Mouse (Mus musculus) embryo, embryonic 10.5 days (tissue): ENCODE data around the gene Dpf3.

Experiments used
- DNase-seq: peaks from one replicate; pipeline ENCODE4 v3.0.0-alpha.2; 2015; ENCODE audit warnings: low spot score

The Dpf3 gene

GRCm38 (mm10) chr12:83286496-83287492, 200.7 kb downstream of the Dpf3 start:
- DNase-seq, result no peak

- no peak for DNase-seq
Measured at GRCm38 (mm10) chr12:83283591-83284320, 203.8 kb downstream of the Dpf3 start.

- peak; percentile 26 for DNase-seq
Measured at GRCm38 (mm10) chr12:83277537-83278441, 209.7 kb downstream of the Dpf3 start.

GRCm38 (mm10) chr12:83271215-83271614, 216.3 kb downstream of the Dpf3 start:
- no peak for DNase-seq

GRCm38 (mm10) chr12:83268504-83268922, 219.0 kb downstream of the Dpf3 start:
- no peak for DNase-seq

- no peak for DNase-seq
Measured at GRCm38 (mm10) chr12:83260540-83260939, 227.0 kb downstream of the Dpf3 start.

- no peak for DNase-seq
Measured at GRCm38 (mm10) chr12:83254399-83254798, 233.1 kb downstream of the Dpf3 start.

- no peak for DNase-seq
Measured at GRCm38 (mm10) chr12:83249066-83249465, 238.4 kb downstream of the Dpf3 start.

GRCm38 (mm10) chr12:83248636-83249035, 238.9 kb downstream of the Dpf3 start:
- no peak for DNase-seq

- DNase-seq, result no peak
Measured at GRCm38 (mm10) chr12:83247669-83248068, 239.8 kb downstream of the Dpf3 start.

- DNase-seq, result no peak
Measured at GRCm38 (mm10) chr12:83241022-83241421, 246.5 kb downstream of the Dpf3 start.

GRCm38 (mm10) chr12:83240571-83240970, 246.9 kb downstream of the Dpf3 start:
- DNase-seq, result no peak

GRCm38 (mm10) chr12:83235781-83236180, 251.7 kb downstream of the Dpf3 start:
- no peak for DNase-seq

- no peak for DNase-seq
Measured at GRCm38 (mm10) chr12:83234981-83235380, 252.5 kb downstream of the Dpf3 start.

- DNase-seq, result peak; percentile 19
Measured at GRCm38 (mm10) chr12:83233651-83234050, 253.9 kb downstream of the Dpf3 start.

- DNase-seq, result no peak
Measured at GRCm38 (mm10) chr12:83232916-83233315, 254.6 kb downstream of the Dpf3 start.

GRCm38 (mm10) chr12:83231258-83231657, 256.3 kb downstream of the Dpf3 start:
- DNase-seq, result no peak

GRCm38 (mm10) chr12:83229683-83230082, 257.8 kb downstream of the Dpf3 start:
- DNase-seq, result no peak

GRCm38 (mm10) chr12:83227014-83227413, 260.5 kb downstream of the Dpf3 start:
- peak; percentile 60 for DNase-seq

GRCm38 (mm10) chr12:83220964-83221363, 266.6 kb downstream of the Dpf3 start:
- no peak for DNase-seq

- DNase-seq, result no peak
Measured at GRCm38 (mm10) chr12:83213879-83214341, 273.6 kb downstream of the Dpf3 start.

- no peak for DNase-seq
Measured at GRCm38 (mm10) chr12:83211976-83212375, 275.5 kb downstream of the Dpf3 start.
